Comparison of ENCODE assay signal across 13 mouse cellular contexts in the genomic region with DNA sequence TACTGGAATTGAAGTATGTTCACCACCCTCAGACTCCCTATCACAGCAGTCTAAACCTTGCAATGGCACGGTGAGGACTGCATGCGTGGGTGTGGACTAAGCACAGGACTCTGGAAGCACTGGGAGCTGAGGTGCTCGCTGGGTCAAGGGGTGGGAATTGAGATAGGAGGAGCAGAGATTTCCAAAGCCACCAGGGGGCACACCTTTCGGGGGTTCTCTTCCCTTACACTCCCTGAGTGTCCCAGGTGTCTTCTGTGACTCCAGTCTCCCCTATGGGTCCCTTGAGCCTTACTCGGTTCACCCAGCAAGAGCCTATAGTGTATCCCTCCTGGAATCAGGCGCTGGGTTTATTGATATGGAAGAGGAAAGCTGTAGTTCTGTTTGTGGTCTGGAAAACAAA. TPM values are rescaled to one million over a fixed set of nuclear protein-coding genes. Genes with fewer than 3 reads are reported as not detected.
DNase-seq lines count a peak whose midpoint lies in the region; ATAC-seq lines count a peak whose summit lies in the region.
"Had no signal": no experiment of that assay in that cellular context is flagged by ENCODE, and none has a peak within 500 bp of the region (broad histone marks: within the 10 kb centered on the region; RNA-seq: fewer than 3 reads in every experiment).

No protein-coding gene starts in this region.

- H3K4me3 ChIP-seq in hindbrain, embryonic 10.5 days: peak overlapping the region; percentile 2; the same call in 1 of the 2 replicates
- H3K4me3 ChIP-seq in hindbrain, embryonic 14.5 days (replicated peaks; ENCODE audit: low read length): no peak overlapping the region
- no peak overlapping the region for H3K4me3 ChIP-seq in midbrain, embryonic 11.5 days (ENCODE audit: low read depth, low read length)
- no peak overlapping the region for H3K4me3 ChIP-seq in midbrain, embryonic 14.5 days (replicated peaks; ENCODE audit: low read depth, low read length)
- H3K4me3 ChIP-seq in kidney, embryonic 16.5 days (ENCODE audit: low read length): no peak overlapping the region
- H3K4me3 ChIP-seq: embryonic facial prominence, embryonic 13.5 days; heart, embryonic 10.5 days had no signal

- 51% methylated on average over 6 of the region's 6 CpGs for WGBS in hindbrain, embryonic 10.5 days
- WGBS in hindbrain, embryonic 14.5 days: 44% methylated on average over 6 of the region's 6 CpGs
- WGBS in midbrain, embryonic 11.5 days: 55% methylated on average over 6 of the region's 6 CpGs
- WGBS in midbrain, embryonic 14.5 days: 55% methylated on average over 6 of the region's 6 CpGs
- 33% methylated on average over 6 of the region's 6 CpGs for WGBS in kidney, embryonic 16.5 days

- no peaks in the 10 kb centered on the region for H3K9me3 ChIP-seq in hindbrain, embryonic 10.5 days
- H3K9me3 ChIP-seq in hindbrain, embryonic 14.5 days (ENCODE audit: control insufficient read depth, low read length): no peaks in the 10 kb centered on the region
- H3K9me3 ChIP-seq in midbrain, embryonic 11.5 days (ENCODE audit: control insufficient read depth, low read length): no peaks in the 10 kb centered on the region
- H3K9me3 ChIP-seq in midbrain, embryonic 14.5 days (ENCODE audit: control insufficient read depth, low read length): no peaks in the 10 kb centered on the region
- H3K9me3 ChIP-seq in kidney, embryonic 16.5 days (ENCODE audit: low read length): no peaks in the 10 kb centered on the region
- H3K9me3 ChIP-seq: embryonic facial prominence, embryonic 13.5 days; heart, embryonic 10.5 days had no signal

- no peaks in the 10 kb centered on the region for H3K4me1 ChIP-seq in hindbrain, embryonic 10.5 days (replicated peaks)
- no peaks in the 10 kb centered on the region for H3K4me1 ChIP-seq in hindbrain, embryonic 14.5 days (replicated peaks; ENCODE audit: control insufficient read depth, insufficient read depth, low read length)
- H3K4me1 ChIP-seq in midbrain, embryonic 11.5 days (ENCODE audit: control insufficient read depth, insufficient read depth, low read length): no peaks in the 10 kb centered on the region
- H3K4me1 ChIP-seq in midbrain, embryonic 14.5 days (ENCODE audit: control insufficient read depth, insufficient read depth, low read length): no peaks in the 10 kb centered on the region
- no peaks in the 10 kb centered on the region for H3K4me1 ChIP-seq in kidney, embryonic 16.5 days (ENCODE audit: insufficient read depth, low read length)
- H3K4me1 ChIP-seq: embryonic facial prominence, embryonic 13.5 days; heart, embryonic 10.5 days had no signal

- no peak for DNase-seq in hindbrain, embryonic 10.5 days (ENCODE audit: low spot score)
- no peak for DNase-seq in hindbrain, embryonic 14.5 days (ENCODE audit: low spot score)
- peak; percentile 65 for DNase-seq in midbrain, embryonic 11.5 days (ENCODE audit: low spot score, missing footprints)
- DNase-seq in midbrain, embryonic 14.5 days: no peak
- DNase-seq in induced T-regulatory cell, adult 2 months (ENCODE audit: low read depth): peak; percentile 33
- DNase-seq in thymus, postnatal 25 days: peak; percentile 37
- no peak for DNase-seq in cerebellum, adult 11 months
- DNase-seq: cerebellum, adult 18-20 months; lung, adult 18-20 months had no signal

- H3K27me3 ChIP-seq in hindbrain, embryonic 10.5 days (ENCODE audit: insufficient read depth, poor library complexity, severe bottlenecking): no peaks in the 10 kb centered on the region
- no peaks in the 10 kb centered on the region for H3K27me3 ChIP-seq in hindbrain, embryonic 14.5 days (ENCODE audit: control insufficient read depth, insufficient read depth, low read length)
- H3K27me3 ChIP-seq in midbrain, embryonic 11.5 days (ENCODE audit: control insufficient read depth, insufficient read depth, low read length): no peaks in the 10 kb centered on the region
- no peaks in the 10 kb centered on the region for H3K27me3 ChIP-seq in midbrain, embryonic 14.5 days (ENCODE audit: control insufficient read depth, insufficient read depth, low read length)
- no peaks in the 10 kb centered on the region for H3K27me3 ChIP-seq in kidney, embryonic 16.5 days (ENCODE audit: insufficient read depth, low read length)
- H3K27me3 ChIP-seq: embryonic facial prominence, embryonic 13.5 days had no signal

- no peaks in the 10 kb centered on the region for H3K36me3 ChIP-seq in hindbrain, embryonic 10.5 days
- H3K36me3 ChIP-seq in hindbrain, embryonic 14.5 days (replicated peaks; ENCODE audit: control insufficient read depth, insufficient read depth): no peaks in the 10 kb centered on the region
- H3K36me3 ChIP-seq in midbrain, embryonic 11.5 days (ENCODE audit: control insufficient read depth, insufficient read depth, low read length): no peaks in the 10 kb centered on the region
- H3K36me3 ChIP-seq in midbrain, embryonic 14.5 days (ENCODE audit: control insufficient read depth, insufficient read depth, low read length): no peaks in the 10 kb centered on the region
- no peaks in the 10 kb centered on the region for H3K36me3 ChIP-seq in kidney, embryonic 16.5 days (ENCODE audit: insufficient read depth, low read length)
- H3K36me3 ChIP-seq: embryonic facial prominence, embryonic 13.5 days; heart, embryonic 10.5 days had no signal

- ATAC-seq in hindbrain, embryonic 14.5 days (ENCODE audit: low FRiP score): no peak
- ATAC-seq in midbrain, embryonic 11.5 days (ENCODE audit: low FRiP score): no peak
- ATAC-seq in midbrain, embryonic 14.5 days (ENCODE audit: low FRiP score, low TSS enrichment): no peak
- no peak for ATAC-seq in kidney, embryonic 16.5 days (ENCODE audit: low FRiP score, low TSS enrichment)
- ATAC-seq: midbrain, embryonic 16.5 days had no signal

- no peak overlapping the region for H3K4me2 ChIP-seq in hindbrain, embryonic 14.5 days (replicated peaks)
- no peak overlapping the region for H3K4me2 ChIP-seq in midbrain, embryonic 11.5 days
- no peak overlapping the region for H3K4me2 ChIP-seq in midbrain, embryonic 14.5 days (ENCODE audit: low read length)
- H3K4me2 ChIP-seq in kidney, embryonic 16.5 days (replicated peaks; ENCODE audit: low read depth, low read length): no peak overlapping the region
- H3K4me2 ChIP-seq: embryonic facial prominence, embryonic 13.5 days had no signal

- H3K9ac ChIP-seq in hindbrain, embryonic 14.5 days: no peak overlapping the region
- H3K9ac ChIP-seq in midbrain, embryonic 11.5 days (ENCODE audit: low read length): no peak overlapping the region
- no peak overlapping the region for H3K9ac ChIP-seq in midbrain, embryonic 14.5 days (replicated peaks; ENCODE audit: low read length)
- H3K9ac ChIP-seq in kidney, embryonic 16.5 days (replicated peaks; ENCODE audit: low read length): no peak overlapping the region

- no peak overlapping the region for H3K27ac ChIP-seq in hindbrain, embryonic 10.5 days
- no peak overlapping the region for H3K27ac ChIP-seq in hindbrain, embryonic 14.5 days
- H3K27ac ChIP-seq in midbrain, embryonic 11.5 days (ENCODE audit: low read depth, low read length): no peak overlapping the region
- no peak overlapping the region for H3K27ac ChIP-seq in midbrain, embryonic 14.5 days (replicated peaks; ENCODE audit: low read depth, low read length)
- H3K27ac ChIP-seq in kidney, embryonic 16.5 days (ENCODE audit: low read length): no peak overlapping the region
- H3K27ac ChIP-seq: embryonic facial prominence, embryonic 13.5 days; heart, embryonic 10.5 days had no signal

RNA-seq across cellular contexts. Expression of gene Neu1, which starts 8.1 kb away (rescaled TPM):
- polyA plus RNA-seq in hindbrain, embryonic 10.5 days (2016; fragmentation: Nextera tagmentation; extraction: Ambion mirVana): 16.2 and 20.7 TPM in 2 replicates
- 26.9 and 27.2 TPM in 2 replicates for polyA plus RNA-seq in hindbrain, embryonic 14.5 days (2014; fragmentation: Nextera tagmentation; extraction: Ambion mirVana)
- 11.0 and 12.3 TPM in 2 replicates for polyA plus RNA-seq in midbrain, embryonic 11.5 days (2014; fragmentation: Nextera tagmentation; extraction: Ambion mirVana)
- polyA plus RNA-seq in midbrain, embryonic 14.5 days (2014; fragmentation: Nextera tagmentation; extraction: Ambion mirVana): 25.1 and 28.2 TPM in 2 replicates
- 50.0 and 54.1 TPM in 2 replicates for polyA plus RNA-seq in kidney, embryonic 16.5 days (2015; fragmentation: Nextera tagmentation; extraction: Ambion mirVana)

RNA-seq across cellular contexts. Expression of gene Slc44a4, which starts 8.7 kb away (rescaled TPM):
- 0.41 TPM in 1 of 2 replicates, not detected in the other for polyA plus RNA-seq in hindbrain, embryonic 10.5 days (2016; fragmentation: Nextera tagmentation; extraction: Ambion mirVana)
- polyA plus RNA-seq in hindbrain, embryonic 14.5 days (2014; fragmentation: Nextera tagmentation; extraction: Ambion mirVana): 0.11 and 0.12 TPM in 2 replicates
- polyA plus RNA-seq in midbrain, embryonic 11.5 days (2014; fragmentation: Nextera tagmentation; extraction: Ambion mirVana): not detected in 2 replicates
- polyA plus RNA-seq in midbrain, embryonic 14.5 days (2014; fragmentation: Nextera tagmentation; extraction: Ambion mirVana): not detected in 2 replicates
- 17.9 and 18.9 TPM in 2 replicates for polyA plus RNA-seq in kidney, embryonic 16.5 days (2015; fragmentation: Nextera tagmentation; extraction: Ambion mirVana)

RNA-seq across cellular contexts. Expression of gene Ehmt2, which starts 24.7 kb away (rescaled TPM):
- polyA plus RNA-seq in hindbrain, embryonic 10.5 days (2016; fragmentation: Nextera tagmentation; extraction: Ambion mirVana): 98.2 and 100 TPM in 2 replicates
- 72.6 and 82.1 TPM in 2 replicates for polyA plus RNA-seq in hindbrain, embryonic 14.5 days (2014; fragmentation: Nextera tagmentation; extraction: Ambion mirVana)
- polyA plus RNA-seq in midbrain, embryonic 11.5 days (2014; fragmentation: Nextera tagmentation; extraction: Ambion mirVana): 56.9 and 60.5 TPM in 2 replicates
- polyA plus RNA-seq in midbrain, embryonic 14.5 days (2014; fragmentation: Nextera tagmentation; extraction: Ambion mirVana): 91.6 and 97.0 TPM in 2 replicates
- polyA plus RNA-seq in kidney, embryonic 16.5 days (2015; fragmentation: Nextera tagmentation; extraction: Ambion mirVana): 89.9 and 92.8 TPM in 2 replicates

RNA-seq across cellular contexts. Expression of gene C2, which starts 24.9 kb away (rescaled TPM):
- polyA plus RNA-seq in hindbrain, embryonic 10.5 days (2016; fragmentation: Nextera tagmentation; extraction: Ambion mirVana): 0.58 and 1.0 TPM in 2 replicates
- 1.2 and 1.8 TPM in 2 replicates for polyA plus RNA-seq in hindbrain, embryonic 14.5 days (2014; fragmentation: Nextera tagmentation; extraction: Ambion mirVana)
- polyA plus RNA-seq in midbrain, embryonic 11.5 days (2014; fragmentation: Nextera tagmentation; extraction: Ambion mirVana): 0.83 and 1.5 TPM in 2 replicates
- polyA plus RNA-seq in midbrain, embryonic 14.5 days (2014; fragmentation: Nextera tagmentation; extraction: Ambion mirVana): 2.1 and 3.6 TPM in 2 replicates
- polyA plus RNA-seq in kidney, embryonic 16.5 days (2015; fragmentation: Nextera tagmentation; extraction: Ambion mirVana): 4.6 and 5.7 TPM in 2 replicates

RNA-seq across cellular contexts. Expression of gene Hspa1b, which starts 36.1 kb away (rescaled TPM):
- 0.09 and 0.20 TPM in 2 replicates for polyA plus RNA-seq in hindbrain, embryonic 10.5 days (2016; fragmentation: Nextera tagmentation; extraction: Ambion mirVana)
- 0.34 and 0.56 TPM in 2 replicates for polyA plus RNA-seq in hindbrain, embryonic 14.5 days (2014; fragmentation: Nextera tagmentation; extraction: Ambion mirVana)
- 0.08 and 0.26 TPM in 2 replicates for polyA plus RNA-seq in midbrain, embryonic 11.5 days (2014; fragmentation: Nextera tagmentation; extraction: Ambion mirVana)
- 0.17 and 0.53 TPM in 2 replicates for polyA plus RNA-seq in midbrain, embryonic 14.5 days (2014; fragmentation: Nextera tagmentation; extraction: Ambion mirVana)
- 0.76 and 0.80 TPM in 2 replicates for polyA plus RNA-seq in kidney, embryonic 16.5 days (2015; fragmentation: Nextera tagmentation; extraction: Ambion mirVana)

Comparison
In these comparisons a context has a peak if more than half of its experiments do, and no peak if none do; other contexts are left out.
1. DNase-seq: peak in midbrain, embryonic 11.5 days (single experiment), induced T-regulatory cell, adult 2 months (single experiment) and thymus, postnatal 25 days (single experiment); none in hindbrain, embryonic 10.5 days (single experiment), hindbrain, embryonic 14.5 days (single experiment), midbrain, embryonic 14.5 days (single experiment) and cerebellum, adult 11 months (single experiment).
2. RNA of gene Slc44a4, which starts 8.7 kb away (polyA plus RNA-seq): 17.9 to 18.9 TPM in kidney, embryonic 16.5 days; 0.11 to 0.12 TPM in hindbrain, embryonic 14.5 days, not detected in midbrain, embryonic 11.5 days, 0.41 TPM in hindbrain, embryonic 10.5 days and not detected in midbrain, embryonic 14.5 days; every median in the first group is over 10 times any median in the second.